Mouse (Mus musculus) T-helper 2 cell (primary cell): ENCODE measurements around the gene Tmem91.

Experiments
- in situ Hi-C: fragments of 300-600 bp; cut with MboI, MseI; formaldehyde crosslinking; loops from one replicate; pipeline ENCODE4 v1.15.1; 2025; ENCODE audit warnings: high pct_unique_total_duplicates

The Tmem91 gene

GRCm38 (mm10) chr7:25672442-25672841 is 2.5 kb downstream of the Tmem91 start:
- in situ Hi-C loops = no loop called here

DNA sequence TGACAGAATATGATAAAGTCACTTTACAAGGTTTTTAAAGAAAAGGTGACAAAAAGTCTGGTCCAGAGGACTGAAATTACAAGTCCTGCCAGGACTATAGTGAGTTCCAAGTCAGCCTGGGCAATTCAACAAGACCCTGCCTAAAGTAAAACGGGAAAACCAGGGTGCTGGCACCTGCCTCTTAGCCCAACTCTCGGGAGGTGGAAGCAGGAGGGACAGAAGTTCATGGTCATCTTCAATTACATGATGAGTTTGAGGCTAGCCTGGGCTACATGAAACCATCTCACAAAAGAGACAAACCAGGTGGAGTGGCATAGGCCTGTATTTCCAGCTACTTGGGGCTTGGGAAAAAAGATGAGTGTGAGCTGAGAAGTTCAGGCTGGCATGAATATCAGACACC is 3.3 kb downstream of the Tmem91 start:
- in situ Hi-C loops = no loop called here

DNA sequence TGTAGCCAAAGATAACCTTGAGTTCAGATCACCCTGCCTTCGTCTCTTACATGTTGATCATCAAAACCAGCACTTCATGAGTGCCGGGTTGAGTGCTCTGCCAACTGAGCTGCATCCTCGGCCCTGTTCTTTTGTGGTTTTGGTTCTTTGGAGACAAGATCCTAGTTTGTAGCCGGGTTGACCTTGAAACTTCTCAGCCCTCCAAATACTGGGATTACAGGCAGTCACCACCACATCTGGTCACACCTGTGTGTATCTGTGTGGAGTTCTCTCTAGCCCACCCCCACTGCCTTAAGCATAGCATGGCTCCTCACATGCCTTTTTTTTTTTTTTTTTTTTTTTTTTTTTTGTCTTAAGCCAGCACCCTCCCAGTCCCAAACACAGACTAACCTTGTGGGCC is 4.9 kb downstream of the Tmem91 start:
- in situ Hi-C loops = no loop called here

GRCm38 (mm10) chr7:25669631-25670030 is 5.3 kb downstream of the Tmem91 start:
- in situ Hi-C loops = no loop called here

- in situ Hi-C loops = no loop called here
Measured at GRCm38 (mm10) chr7:25669158-25669557, 5.8 kb downstream of the Tmem91 start.

GRCm38 (mm10) chr7:25666381-25666780 is 8.6 kb downstream of the Tmem91 start:
- in situ Hi-C loops = no loop called here

DNA sequence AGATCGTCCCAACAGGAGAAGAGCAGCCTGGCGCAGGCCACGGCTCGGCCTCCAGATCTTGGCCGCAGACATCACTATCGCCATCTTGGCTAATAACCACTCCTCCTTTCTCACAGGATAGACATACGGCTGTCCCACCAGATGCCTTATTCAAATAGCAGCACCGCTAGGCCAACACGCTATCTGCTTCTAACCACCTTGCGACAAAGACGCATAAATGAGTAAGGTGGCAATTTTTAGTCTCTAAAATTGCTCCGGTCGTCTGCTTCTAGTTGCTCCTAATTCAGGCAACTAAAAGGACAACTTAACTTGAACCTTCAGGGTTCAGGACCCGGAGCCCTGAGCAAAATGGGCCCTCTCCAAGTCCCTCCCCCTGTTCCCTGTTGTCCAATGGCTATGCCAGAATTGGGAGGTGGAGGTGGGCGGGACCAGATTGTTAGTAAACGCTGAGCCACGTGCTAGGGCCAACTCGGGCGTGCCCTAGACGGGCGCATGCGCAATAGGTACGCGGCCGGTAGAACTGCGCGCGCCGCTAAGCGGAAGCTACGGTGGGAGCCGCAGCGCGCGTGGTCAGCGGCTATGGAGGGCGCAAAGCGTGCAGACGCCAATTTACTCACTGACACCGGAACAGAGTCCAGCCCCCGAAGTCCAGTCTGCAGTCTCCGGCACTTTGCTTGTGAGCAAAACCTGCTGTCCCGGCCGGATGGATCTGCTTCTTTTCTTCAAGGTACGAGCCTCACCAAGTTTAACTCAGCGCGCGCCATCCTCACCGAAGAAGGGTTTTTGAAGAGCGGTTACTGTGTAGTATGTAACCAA is 16.1 kb downstream of the Tmem91 start, which contains the start of the genes Bckdha and Exosc5:
Gene Bckdha, minus strand, starts transcription at position 325 of the 816 bp plus-strand sequence.
Gene Exosc5, plus strand, starts transcription at position 508 of the 816 bp plus-strand sequence.
- in situ Hi-C loops = loop anchor here (5.0 kb wide), 1 partner anchor 47 kb away; no protein-coding TSS in a partner anchor

DNA sequence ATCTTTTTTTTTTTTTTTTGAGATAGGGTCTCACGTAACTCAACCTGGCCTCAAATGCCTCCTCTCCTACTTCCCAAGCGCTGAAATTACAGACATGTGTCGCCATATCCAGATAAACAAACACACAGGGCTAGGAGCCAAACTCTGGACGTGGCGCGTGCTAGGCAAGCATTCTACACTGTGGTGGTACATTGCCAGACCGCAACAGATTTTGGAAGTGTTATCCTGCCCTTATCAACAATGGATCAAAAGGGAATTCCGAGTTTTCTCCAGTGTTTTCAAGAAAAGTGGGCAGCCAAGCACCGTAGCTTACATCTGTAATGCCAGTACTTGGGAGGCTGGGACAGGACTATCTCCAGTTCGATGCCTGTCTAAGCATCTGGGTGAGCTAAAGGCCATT is 17.2 kb downstream of the Tmem91 start:
- in situ Hi-C loops = loop anchor here (5.0 kb wide), 1 partner anchor 45 kb away; no protein-coding TSS in a partner anchor

GRCm38 (mm10) chr7:25655601-25656428 is 19.2 kb downstream of the Tmem91 start:
- in situ Hi-C loops = loop anchor here (5.0 kb wide), 1 partner anchor 44 kb away; no protein-coding TSS in a partner anchor

DNA sequence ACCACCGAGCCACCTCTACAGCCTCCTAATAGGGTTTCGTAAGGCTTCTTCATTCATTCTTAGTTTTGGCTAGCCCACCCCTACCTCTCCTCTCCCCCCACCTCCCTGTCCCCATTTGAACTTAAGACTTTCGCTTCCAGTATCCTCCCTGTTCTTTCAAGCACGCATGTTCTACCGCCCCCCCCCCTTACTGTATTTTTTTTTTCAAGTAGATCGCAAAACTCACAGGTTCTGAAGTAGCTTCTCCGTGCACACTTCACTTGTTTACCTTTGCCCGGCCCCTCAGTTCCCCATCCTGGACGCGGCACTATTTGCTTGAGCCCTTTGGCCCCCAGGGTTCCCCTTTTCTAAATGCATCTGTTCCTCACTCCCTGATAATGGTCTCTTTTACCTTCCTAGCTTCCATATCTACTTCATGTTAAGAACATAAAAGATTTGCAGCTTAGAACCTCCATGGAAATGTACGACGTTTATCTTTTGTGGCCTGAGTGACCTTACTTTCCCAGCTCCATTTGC is 22.7 kb downstream of the Tmem91 start:
- in situ Hi-C loops = no loop called here

- in situ Hi-C loops = no loop called here
Measured at GRCm38 (mm10) chr7:25651281-25651680, 23.7 kb downstream of the Tmem91 start.

- in situ Hi-C loops = no loop called here
Measured at GRCm38 (mm10) chr7:25649839-25650238, 25.1 kb downstream of the Tmem91 start.

GRCm38 (mm10) chr7:25647574-25648123 is 27.3 kb downstream of the Tmem91 start:
- in situ Hi-C loops = no loop called here

- in situ Hi-C loops = no loop called here
Measured at GRCm38 (mm10) chr7:25645074-25645473, 29.9 kb downstream of the Tmem91 start.

DNA sequence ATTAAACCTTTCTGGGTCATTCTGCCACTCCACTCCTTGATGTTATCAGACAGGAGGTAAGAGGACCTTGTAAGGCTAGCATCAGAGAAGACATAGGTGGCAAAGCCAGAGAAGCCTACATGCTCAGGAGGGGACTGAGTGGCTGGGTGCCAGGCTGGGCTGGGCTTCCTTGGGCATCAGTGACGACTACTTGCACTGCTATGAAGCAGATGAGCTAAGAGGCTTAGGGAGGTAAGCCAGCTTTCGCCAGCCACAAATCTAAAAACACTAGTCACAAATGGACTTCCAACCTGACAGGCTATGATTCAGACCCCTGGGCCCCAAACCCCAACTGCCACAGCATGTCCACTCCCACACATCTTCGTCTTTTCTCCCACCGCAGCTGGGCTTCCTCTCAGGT is 30.3 kb downstream of the Tmem91 start:
- in situ Hi-C loops = no loop called here

DNA sequence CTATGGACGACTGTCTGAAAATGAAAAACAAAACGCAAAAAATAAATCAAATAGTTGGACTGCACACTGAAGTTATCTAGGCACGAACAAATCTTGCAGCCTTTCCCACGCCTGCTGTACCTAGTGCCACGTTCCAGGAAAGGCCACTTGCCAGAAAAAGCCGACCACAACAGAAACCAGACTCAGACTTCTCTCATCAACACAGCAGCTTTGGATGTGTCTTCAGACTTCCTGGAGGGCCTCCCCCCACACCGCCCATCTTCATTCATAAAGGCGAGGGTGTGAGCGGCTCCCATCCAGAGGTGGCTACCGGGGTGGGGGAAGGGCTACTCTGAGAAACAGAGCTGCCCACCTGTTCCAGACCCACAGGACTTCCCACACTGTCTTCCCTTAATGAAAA is 30.8 kb downstream of the Tmem91 start:
- in situ Hi-C loops = no loop called here

- in situ Hi-C loops = no loop called here
Measured at GRCm38 (mm10) chr7:25639754-25640153, 35.2 kb downstream of the Tmem91 start.

DNA sequence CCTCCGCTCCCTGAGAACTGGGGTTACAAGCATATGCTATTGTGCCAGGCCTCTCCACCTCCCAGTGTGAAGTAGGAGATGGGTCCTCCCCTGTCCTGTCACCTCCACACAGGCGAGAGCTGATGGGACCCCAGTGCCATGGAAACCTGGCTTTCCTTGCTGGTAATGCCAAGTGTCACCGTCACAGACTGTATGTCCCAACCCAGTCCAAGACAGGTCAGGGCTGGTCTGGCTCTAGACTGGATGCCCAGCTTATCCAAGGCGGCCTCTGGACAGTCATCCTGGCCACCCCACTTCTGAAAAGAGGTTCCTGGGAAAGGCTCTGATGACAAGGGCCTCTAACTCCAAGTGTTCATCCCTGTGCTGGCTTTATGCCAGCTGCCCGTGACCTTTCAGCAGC is 37.9 kb downstream of the Tmem91 start:
- in situ Hi-C loops = no loop called here

DNA sequence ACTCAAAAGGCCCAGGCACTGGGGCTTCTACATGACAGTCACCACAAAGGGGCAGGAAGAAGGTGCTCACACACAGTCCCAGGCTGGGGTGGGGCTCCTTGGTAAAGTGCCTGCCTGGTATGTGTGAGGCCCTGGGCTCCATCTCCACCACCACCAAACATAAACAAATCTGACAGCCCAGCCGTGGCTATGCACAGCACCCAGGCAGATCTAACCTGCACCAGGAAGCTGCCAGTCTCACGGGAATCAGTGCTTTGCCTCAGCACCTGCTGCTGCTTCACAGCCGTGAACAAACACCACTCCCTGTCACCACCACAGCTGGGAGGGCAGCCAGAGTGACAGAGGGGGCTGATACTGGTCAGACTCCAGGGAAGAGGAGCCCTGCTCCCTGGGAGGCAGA is 38.6 kb downstream of the Tmem91 start:
- in situ Hi-C loops = no loop called here

GRCm38 (mm10) chr7:25632679-25633078 is 42.3 kb downstream of the Tmem91 start:
- in situ Hi-C loops = no loop called here

DNA sequence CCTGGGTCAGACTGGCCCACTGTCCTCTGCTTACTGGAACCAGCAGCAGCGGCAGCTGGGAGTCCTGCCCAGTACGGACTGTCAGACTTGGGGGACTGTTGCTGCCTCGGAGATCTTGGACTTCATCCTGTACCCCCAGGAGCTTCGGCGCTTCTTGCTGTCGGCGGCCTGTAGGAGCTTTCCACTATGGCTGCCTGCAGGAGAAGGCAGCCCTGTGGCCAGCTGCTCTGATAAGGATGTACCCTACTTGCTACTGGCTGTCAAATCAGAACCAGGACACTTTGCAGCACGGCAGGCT is 46.7 kb downstream of the Tmem91 start:
- in situ Hi-C loops = no loop called here
